Comparison of ENCODE assay signal across 12 mouse cellular contexts in genomic region chr1:52228178-52228577, GRCm38 (mm10).
"Had no signal": no experiment of that assay in that cellular context is flagged by ENCODE, and none has a peak within 500 bp of the region (broad histone marks: within the 10 kb centered on the region; RNA-seq: fewer than 3 reads in every experiment).

No protein-coding gene starts in this region.

- H3K27me3 ChIP-seq: limb, embryonic 12.5 days; liver, embryonic 13.5 days; lung, embryonic 15.5 days; midbrain, embryonic 15.5 days had no signal

- H3K4me3 ChIP-seq: limb, embryonic 12.5 days; liver, embryonic 13.5 days; lung, embryonic 15.5 days; midbrain, embryonic 10.5 days; midbrain, embryonic 15.5 days had no signal

- H3K9ac ChIP-seq: limb, embryonic 12.5 days; liver, embryonic 13.5 days; liver, postnatal 0 days; lung, embryonic 15.5 days; midbrain, embryonic 15.5 days had no signal

- H3K9me3 ChIP-seq: limb, embryonic 12.5 days; liver, embryonic 13.5 days; lung, embryonic 15.5 days; midbrain, embryonic 10.5 days; midbrain, embryonic 15.5 days had no signal

- H3K36me3 ChIP-seq: limb, embryonic 12.5 days; liver, embryonic 13.5 days; lung, embryonic 15.5 days; midbrain, embryonic 10.5 days; midbrain, embryonic 15.5 days had no signal

- ATAC-seq: liver, postnatal 0 days; midbrain, embryonic 15.5 days had no signal

- H3K27ac ChIP-seq: kidney, postnatal 0 days; limb, embryonic 12.5 days; liver, embryonic 13.5 days; lung, embryonic 15.5 days; midbrain, embryonic 10.5 days; midbrain, embryonic 15.5 days had no signal

- H3K4me2 ChIP-seq: limb, embryonic 12.5 days; liver, embryonic 13.5 days; lung, embryonic 15.5 days; midbrain, embryonic 15.5 days had no signal

- DNase-seq: kidney, adult 9 months; kidney, postnatal 36 days; liver; liver, embryonic 13.5 days; liver, postnatal 0 days; right cerebral cortex, postnatal 14 days; thymus, postnatal 14 days had no signal
